Mouse (Mus musculus) cortical plate, adult 2 months (tissue): ENCODE data around the gene Nckap5l.

ENCODE experiments used
- CTCF ChIP-seq: fragments of 200-500 bp; IDR thresholded peaks from 2 replicates; pipeline ENCODE4 v1.5.1; 2011; ENCODE audit warnings: mild to moderate bottlenecking, control low read depth, low read length; ENCODE audit not compliant: insufficient read depth; ENCODE audit errors: extremely low read depth
- POLR2A ChIP-seq: fragments of 200-500 bp; IDR thresholded peaks from 2 replicates; pipeline ENCODE4 v1.6.1; 2011; ENCODE audit warnings: mild to moderate bottlenecking, low read length, control low read depth; ENCODE audit not compliant: insufficient read depth; ENCODE audit errors: extremely low read depth

DNA sequence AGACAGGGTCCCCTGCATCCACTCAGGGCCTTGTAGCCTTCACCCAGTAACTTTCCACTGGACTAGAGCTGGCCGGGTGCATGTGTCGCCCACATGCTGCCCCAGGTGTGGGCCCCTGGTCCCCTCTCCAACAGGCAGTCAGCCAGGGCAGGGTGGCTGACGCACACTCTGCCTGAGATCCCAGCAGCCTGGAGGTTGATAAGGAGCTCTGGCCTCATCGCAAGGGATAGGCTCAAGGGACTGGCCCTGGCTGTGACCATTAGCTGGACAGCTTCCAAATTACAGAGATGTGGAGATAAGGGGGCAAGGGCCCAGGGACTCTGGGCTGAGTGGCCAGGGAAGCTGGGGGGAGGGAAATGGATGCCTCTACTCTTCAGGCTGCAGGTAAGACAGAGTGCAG lies 41.2 kb upstream of the Nckap5l start:
- no peak for TF ChIP-seq CTCF
- peak; percentile 7; the same call in 1 of the 2 replicates for TF ChIP-seq POLR2A
